Mouse (Mus musculus) sigmoid colon, adult 10 weeks (tissue): Measurements from ENCODE around the gene Camk2g. TPM values are rescaled to one million over a fixed set of nuclear protein-coding genes. Genes with fewer than 3 reads are reported as not detected.

Source experiments
- polyA plus RNA-seq: library from polyadenylated mRNA; stranded (reverse); fragments of 350-450 nt; fragmentation: Illumina TruSeq; extraction: RNeasy Lipid Tissue Mini Kit (QIAGEN cat#74804); gene quantifications from one replicate; pipeline ENCODE4 v1.2.3, GENCODE M21; 2014; ENCODE audit warnings: low read depth, low replicate concordance

The Camk2g gene
- 20.8 TPM for polyA plus RNA-seq

DNA sequence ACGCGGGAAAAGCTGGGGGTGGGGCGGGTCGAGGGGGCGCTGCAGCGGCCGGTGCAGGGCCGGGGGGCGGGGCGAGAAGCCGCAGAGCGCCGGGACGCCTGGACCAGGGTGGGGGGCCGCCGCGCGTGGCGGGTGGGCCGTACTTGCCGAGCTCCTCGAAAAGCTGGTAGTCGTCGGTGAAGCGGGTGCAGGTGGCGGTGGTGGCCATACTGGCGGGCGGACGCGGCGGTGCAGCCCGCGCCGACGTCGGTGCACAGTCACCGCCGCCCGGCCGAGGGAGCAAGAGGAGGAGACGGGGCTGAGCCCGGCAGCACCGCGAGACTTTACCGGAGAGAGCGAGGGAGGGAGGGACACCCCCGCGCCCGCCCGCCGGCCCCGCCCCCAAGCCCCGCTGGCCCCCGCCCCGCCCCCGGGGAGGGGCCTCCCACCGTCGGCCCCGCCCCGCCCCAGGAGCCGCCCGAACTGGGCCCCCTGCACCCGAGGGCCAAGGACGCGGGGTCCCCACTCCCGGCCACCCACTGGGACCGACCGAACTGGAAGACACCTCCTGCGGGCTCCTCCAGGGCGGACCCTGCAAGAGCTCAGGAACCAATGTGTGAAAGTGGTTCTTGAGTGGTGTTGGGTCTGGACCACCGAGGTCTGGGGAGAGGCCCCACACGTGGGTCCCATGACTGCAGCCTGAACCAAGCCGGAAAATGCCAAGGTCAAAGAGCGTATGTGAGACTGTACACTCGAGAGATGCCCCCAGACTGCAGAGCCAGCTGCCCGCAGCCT is at the start of gene Camk2g:
Camk2g (minus strand) TSS at position 331 of the 774 bp plus-strand sequence.

DNA sequence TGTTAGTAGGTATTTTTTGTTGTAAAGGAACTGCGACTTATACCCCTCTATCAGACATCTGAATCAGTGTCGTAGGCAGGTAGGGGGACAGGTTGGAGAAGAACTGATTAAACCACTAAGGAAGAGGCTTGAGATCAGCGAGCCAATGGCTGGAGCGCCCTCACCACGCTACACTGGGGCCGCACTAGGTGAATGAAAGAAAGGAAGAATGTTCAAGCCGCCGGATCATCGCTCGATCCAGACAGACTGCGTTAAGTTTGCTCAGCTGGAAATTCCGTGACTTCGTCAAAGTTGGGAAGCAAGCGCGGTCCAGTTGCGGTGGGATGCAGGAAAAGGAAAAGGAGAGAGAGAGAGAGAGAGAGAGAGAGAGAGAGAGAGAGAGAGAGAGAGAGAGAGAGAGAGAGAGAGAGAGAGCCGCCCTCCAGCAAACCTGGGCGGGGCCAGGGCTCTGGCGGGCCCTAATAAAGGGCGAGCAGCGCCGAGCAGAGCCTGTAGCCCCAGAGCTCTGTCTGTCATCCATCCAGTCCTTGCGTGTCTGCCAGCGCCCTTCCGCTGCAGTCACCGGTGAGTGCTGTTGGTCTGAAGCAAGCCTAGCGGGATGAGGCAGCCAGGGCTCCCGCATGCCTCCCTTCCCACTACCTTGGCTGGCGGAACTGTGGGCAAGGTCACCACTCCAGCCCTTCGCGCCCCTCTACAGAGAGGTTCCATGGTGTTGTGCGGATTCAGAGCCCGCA is 42.5 kb upstream of the Camk2g start, which contains the start of gene Plau:
Plau (plus strand) TSS at position 490 of the 734 bp plus-strand sequence.

DNA sequence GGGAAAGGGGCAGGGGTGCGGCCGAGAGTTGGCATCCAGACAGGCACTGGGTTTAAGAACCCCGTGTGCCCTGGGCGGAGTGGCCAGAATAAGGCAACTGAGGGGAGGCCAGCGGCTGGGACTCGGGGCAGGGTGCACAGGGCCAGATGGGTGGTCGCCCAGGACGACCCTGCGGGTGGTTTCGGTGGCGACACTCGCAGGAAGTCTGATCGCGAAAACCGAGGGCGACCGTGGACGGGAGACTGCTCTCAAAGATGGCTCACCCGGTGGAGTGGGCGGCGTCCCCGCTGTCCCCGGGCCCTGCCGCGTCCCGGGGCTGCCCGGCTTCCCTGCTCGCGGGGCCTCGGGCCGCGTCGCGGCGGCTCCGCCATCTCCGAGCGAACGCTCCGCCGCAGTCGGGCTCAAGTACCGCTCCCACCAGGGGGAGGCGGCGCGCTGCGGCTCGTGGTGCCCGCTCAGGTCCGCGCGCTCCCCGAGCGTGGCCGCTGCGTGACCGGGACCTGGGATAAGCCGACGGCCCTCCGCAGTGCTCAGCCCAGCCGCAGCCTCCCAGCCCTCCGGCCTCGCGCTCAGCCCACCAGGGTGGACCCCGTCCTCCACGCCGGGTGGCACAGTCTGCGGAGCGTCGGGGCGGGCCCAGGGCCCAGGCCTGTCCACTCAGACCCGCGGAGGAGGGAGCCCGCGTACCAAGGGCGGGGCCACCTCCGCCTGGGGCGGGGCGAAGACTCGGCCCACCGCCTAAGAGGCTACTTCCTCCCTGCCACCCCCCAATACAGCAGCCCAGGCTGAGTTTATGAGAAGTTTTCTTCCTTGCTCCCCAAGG is 59.7 kb downstream of the Camk2g start, which contains the start of gene Ndst2:
Ndst2 (minus strand) TSS at position 611 of the 823 bp plus-strand sequence.

DNA sequence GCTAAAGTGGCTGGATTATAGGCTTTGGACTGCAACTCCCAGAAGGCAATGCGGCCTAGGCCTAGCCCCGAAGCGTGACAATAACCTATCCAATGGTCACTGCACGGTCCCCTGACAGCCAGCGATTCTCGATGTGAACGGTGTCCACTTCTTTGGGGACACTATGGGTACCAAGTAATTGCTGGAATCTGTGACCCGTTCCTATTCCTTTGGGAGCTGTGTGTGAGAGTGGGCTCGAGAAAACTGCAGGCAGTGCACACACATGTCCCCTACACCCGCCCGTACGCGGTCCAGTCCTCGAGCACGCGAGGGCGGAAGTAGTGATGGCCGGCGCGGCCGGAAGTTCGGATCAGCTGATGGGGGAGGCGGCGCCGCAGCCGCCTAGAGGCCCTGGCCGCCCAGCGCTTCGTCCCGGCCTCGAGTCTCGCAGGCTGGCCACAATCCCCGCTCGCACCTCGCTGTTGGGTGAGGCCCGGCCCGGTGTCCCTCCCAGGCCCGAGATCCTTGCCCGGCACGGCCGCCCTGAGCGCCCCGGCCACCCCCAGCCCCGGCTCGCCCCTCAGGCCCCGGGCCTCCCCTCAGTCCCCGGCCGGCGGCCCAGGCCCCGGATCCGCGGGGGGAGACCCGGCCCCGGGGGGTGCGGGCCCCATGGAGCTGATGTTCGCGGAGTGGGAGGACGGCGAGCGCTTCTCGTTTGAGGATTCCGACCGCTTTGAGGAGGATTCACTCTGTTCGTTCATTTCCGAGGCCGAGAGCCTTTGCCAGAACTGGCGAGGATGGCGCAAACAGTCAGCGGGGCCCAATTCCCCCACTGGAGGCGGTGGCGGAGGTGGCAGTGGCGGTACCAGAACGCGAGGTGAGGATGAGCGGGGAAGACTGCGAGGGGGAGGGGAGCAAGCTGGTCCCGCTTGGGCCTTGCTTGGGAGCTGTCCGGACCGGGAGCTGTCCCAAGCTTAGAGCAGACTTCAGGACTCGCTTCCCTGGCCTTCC is 86.4 kb downstream of the Camk2g start, which contains the start of gene Zswim8:
Zswim8 (plus strand) TSS at position 352 of the 990 bp plus-strand sequence.

DNA sequence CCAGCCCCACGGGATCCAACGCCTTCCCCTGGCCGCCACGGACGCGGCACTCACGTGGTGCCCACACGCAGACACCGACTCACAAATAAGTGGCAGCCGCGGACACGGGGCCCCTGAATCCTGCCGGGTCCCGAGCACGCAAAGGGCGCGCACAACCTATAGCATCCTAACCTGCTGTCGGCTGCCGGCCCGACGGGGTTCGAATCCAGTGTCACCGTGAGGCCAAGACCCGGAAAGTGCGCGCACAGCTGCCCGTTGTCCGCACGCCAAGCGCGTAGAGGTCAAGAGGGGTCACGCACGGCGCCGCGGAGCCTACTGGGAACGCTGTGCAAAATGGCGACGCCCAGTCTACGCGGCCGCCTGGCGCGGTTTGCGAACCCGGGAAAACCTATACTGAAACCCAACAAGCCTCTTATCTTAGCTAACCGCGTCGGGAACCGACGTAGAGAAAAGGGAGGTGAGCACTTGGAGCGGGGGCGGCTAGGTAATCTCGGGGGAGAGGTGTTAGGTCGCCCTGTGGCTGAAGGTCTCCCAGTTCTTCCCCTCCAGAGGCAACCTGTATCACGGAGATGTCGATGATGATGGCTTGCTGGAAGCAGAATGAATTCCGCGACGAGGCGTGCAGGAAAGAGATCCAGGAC is 91.0 kb downstream of the Camk2g start, which contains the start of gene Chchd1:
Chchd1 (plus strand) TSS at position 266 of the 641 bp plus-strand sequence.

DNA sequence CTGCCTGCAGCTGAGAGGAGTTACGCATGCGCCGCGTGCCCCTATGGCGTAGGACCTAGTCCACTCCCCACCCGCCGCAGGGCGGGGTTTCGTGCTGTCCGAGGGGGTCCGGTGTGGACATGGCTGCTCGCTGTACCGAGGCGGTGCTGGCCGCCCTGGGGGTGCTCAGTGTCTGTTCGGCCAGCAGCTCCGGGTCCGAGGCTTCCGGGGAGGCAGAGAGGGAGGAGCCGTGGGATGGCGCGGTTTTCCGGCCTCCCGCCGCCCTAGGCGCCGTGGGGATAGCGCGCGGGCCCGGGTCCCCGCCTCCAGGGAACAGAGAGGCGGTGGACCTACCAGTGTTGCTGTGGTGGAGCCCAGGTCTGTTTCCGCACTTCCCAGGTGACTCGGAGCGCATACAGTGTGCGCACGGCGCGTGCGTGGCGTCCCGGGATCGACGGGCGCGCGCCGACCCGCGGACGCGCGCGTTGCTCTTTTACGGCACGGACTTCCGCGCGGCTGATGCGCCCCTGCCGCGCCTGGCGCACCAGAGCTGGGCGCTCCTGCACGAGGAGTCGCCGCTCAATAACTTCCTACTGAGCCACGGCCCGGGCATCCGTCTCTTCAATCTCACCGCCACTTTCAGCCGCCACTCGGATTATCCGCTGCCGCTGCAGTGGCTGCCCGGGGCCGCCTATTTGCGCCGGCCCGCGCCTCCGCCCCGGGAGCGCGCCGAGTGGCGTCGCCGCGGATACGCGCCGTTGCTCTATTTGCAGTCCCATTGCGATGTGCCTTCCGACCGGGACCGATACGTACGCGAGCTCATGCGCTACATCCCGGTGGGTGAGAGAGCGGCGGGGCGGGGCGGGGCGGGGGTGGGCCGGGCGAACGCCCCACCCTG is 98.8 kb downstream of the Camk2g start, which contains the start of gene Fut11:
Fut11 (plus strand) TSS at position 85 of the 877 bp plus-strand sequence.

Other genes with a start within 250 kb of the Camk2g start
- 215 TPM for gene Ppp3cb, start 247.5 kb downstream of the Camk2g start, polyA plus RNA-seq
- 5.5 TPM for gene Usp54, start 153.0 kb downstream of the Camk2g start, polyA plus RNA-seq
- gene Myoz1, start 137.5 kb downstream of the Camk2g start, polyA plus RNA-seq = not detected
- not detected for gene Synpo2l, start 125.7 kb downstream of the Camk2g start, polyA plus RNA-seq
- 50.2 TPM for gene Sec24c, start 119.8 kb downstream of the Camk2g start, polyA plus RNA-seq
- gene Fut11, start 99.1 kb downstream of the Camk2g start, polyA plus RNA-seq = 20.6 TPM
- 105 TPM for gene Chchd1, start 91.1 kb downstream of the Camk2g start, polyA plus RNA-seq
- 6.8 TPM for gene Zswim8, start 86.5 kb downstream of the Camk2g start, polyA plus RNA-seq
- 5.1 TPM for gene Ndst2, start 59.5 kb downstream of the Camk2g start, polyA plus RNA-seq
- gene Plau, start 42.6 kb upstream of the Camk2g start, polyA plus RNA-seq = 13.8 TPM
- gene Vcl, start 135.3 kb upstream of the Camk2g start, polyA plus RNA-seq = 142 TPM